Mouse (Mus musculus) urinary bladder, postnatal 10 days (tissue): ENCODE data around the gene Gm21854.
"Not testable (repeated sequence)": the region's sequence is repeated elsewhere in the genome, so short reads cannot be mapped to it uniquely, and the experiment has no call there.

ENCODE experiments used
- DNase-seq: peaks from one replicate; pipeline ENCODE4 v3.0.0; 2022; ENCODE audit warnings: low spot score

Gene Gm21854

DNA sequence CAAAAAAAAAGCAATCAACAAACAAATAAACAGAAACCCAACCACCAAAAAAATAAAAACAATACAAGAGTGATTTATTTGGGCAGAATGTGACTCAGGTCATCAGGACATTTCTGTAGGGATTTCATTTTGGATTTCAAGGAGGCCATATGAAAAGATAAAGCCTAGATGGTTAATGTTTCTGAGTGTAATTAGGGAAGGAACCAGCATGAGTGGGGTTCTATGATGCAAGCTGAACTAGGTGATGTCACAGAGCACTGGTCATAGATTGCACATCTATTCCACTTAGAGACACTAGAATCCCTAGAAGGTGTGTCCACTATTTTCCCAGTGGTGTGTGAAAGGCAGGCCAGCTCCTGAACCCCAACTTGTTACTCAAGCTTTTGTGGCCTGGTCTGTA, at the start of gene Gm21854:
Gene Gm21854 (plus strand): TSS at position 301 of the 400 bp plus-strand sequence.
- not testable (repeated sequence) for DNase-seq
